Mouse (Mus musculus) NIH3T3 (cell line): ENCODE data around the gene Syce3.
"Not testable (repeated sequence)": the region's sequence is repeated elsewhere in the genome, so short reads cannot be mapped to it uniquely, and the experiment has no call there.

Source experiments
- DNase-seq: peaks from one replicate; pipeline ENCODE4 v3.0.0-alpha.2; 2012; ENCODE audit warnings: low read depth

Gene Syce3

DNA sequence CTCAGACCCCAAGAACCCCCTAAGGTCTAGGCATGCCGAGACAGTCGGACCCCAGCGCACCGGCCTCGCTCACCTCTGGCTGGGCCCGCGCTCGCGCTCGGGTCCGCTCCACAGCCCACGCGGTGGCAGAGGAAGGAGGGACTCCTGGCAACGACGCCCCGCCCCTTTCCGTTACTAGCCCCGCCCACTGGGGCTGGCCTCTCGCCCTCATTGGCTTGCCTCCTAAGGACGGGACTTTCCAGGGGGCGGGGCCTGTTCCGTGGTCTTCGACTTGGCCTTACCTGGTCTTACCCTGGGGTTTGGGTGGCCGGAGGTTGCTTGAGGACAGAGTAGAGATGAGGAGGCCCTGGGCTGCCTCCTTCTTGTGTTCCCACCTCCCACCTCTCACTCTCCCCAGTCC lies at the start of gene Syce3:
Gene Syce3 (minus strand): TSS at position 386 of the 400 bp plus-strand sequence.
- DNase-seq: no peak

DNA sequence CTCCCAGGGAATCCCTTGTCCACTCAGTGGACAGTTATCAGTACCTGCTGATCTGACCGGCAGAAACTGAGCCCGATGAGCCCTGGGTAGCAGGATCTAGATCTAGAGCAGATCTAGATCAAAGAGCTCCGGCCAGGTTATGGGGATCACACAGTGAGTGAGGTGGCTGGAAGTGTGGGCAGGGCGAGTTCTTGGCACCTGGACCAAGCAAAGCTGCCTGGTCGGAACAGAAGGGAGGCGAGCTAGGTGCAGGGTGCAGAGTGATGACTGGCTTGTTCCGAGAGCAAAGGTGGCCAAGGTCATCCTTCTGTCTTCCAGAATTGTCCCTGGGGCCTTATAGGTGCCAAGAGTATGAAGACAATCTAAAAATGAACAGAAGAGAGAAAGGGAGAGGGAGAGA lies 49.5 kb upstream of the Syce3 start:
- no peak for DNase-seq

DNA sequence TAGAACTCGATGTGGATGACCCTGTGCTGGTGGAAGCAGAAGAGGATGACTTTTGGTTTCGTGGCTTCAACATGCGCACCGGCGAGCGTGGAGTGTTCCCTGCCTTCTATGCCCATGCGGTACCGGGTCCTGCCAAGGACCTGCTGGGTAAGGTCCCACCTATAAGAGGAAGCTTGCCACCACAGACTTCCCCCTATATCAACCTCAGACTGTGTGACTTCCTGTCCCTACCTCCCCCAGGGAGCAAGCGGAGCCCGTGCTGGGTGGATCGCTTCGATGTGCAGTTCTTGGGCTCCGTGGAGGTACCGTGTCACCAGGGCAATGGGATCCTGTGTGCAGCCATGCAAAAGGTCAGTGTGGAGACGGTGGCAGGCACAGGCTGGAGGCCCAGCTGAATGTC lies 48.6 kb upstream of the Syce3 start:
- no peak for DNase-seq

DNA sequence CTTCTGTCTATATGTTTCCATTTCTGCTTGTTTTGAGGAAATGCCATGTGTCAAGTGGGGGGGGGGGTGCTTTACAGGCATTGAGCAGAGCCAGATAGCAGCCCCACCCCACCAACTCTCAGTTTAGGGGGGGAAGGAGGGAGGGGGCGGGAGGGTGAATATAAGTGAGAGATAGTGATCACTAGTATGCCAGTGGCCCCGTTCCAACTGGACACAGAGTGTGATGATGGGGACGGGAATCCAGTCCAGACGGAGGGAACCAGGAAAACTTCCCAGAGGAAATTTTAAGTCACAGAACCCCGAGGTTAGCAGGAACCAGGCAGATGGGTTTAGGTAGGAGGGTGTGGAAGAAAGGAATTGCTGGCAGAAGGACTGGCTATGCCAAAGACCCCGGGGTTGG lies 45.3 kb upstream of the Syce3 start:
- DNase-seq: no peak

DNA sequence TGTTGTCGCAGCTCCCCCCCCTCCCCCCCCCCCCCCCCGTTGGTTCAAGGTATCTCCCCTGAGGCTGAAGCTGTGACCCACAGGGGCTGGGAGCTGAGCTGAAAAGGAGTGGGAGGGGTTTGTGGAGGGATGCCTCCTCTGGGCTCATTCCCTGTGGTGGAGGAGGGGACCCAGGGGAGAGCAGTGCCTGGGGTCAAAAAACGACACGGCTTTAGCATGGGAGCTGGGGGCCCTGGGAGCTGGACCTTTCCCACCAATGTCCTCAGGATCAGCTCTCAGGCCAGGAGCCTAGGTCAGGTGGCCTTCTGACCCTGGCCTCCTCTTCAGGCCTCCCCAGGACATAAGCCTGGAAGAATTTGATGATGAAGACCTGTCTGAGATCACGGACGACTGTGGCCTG lies 44.6 kb upstream of the Syce3 start:
- DNase-seq: no peak

- no peak for DNase-seq
Observed at GRCm38 (mm10) chr15:89453865-89454478, 43.7 kb upstream of the Syce3 start, which contains the start of gene Mapk8ip2. TSS of gene Mapk8ip2 (plus strand) at chr15:89453913.

- DNase-seq: peak; percentile 60
Observed at GRCm38 (mm10) chr15:89452906-89453864, 42.9 kb upstream of the Syce3 start.

GRCm38 (mm10) chr15:89442486-89443070 lies 32.3 kb upstream of the Syce3 start:
- DNase-seq: peak; percentile 56

DNA sequence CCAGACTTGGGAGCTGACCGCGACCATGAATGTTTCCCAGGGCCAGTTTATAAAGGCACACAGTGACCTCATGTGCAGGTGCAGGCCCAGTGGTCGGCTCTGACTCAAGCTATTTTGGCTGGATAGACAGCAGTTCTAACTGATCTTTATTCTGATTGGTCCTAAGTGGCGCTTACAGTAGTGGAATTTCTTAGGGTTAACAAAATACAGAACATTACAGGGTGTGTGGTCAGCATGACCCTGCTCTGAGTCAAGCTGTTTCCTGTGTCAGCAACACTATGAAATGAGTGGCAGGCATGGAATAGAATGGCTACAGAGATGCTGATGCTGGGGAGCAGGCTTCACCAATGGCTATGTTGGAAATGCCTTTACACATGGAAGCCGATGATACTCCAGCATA lies 25.6 kb upstream of the Syce3 start:
- DNase-seq: no peak

DNA sequence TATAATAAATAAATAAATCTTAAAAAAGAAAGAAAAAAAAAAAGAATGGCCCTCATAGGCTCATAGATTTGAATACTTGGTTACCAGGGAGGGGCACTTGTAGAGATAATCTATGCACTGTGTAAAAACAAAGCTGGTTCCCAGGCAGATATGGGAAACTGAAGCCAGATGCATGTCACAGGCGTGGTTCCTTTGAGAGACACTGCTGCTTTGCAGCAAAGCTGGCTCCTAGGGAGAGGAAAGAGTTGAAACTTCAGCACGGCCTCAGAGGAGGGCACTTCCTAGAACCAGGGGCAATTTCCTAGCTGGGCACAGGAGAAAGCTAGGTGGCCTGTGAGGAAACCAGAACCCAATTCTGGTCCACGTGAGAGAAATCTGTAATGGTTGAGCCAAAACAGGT lies 23.8 kb upstream of the Syce3 start:
- DNase-seq: no peak

GRCm38 (mm10) chr15:89432946-89433345 lies 22.6 kb upstream of the Syce3 start:
- no peak for DNase-seq

- DNase-seq: no peak
Observed at GRCm38 (mm10) chr15:89431806-89432205, 21.5 kb upstream of the Syce3 start.

- no peak for DNase-seq
Observed at GRCm38 (mm10) chr15:89431271-89431670, 21.0 kb upstream of the Syce3 start.

DNA sequence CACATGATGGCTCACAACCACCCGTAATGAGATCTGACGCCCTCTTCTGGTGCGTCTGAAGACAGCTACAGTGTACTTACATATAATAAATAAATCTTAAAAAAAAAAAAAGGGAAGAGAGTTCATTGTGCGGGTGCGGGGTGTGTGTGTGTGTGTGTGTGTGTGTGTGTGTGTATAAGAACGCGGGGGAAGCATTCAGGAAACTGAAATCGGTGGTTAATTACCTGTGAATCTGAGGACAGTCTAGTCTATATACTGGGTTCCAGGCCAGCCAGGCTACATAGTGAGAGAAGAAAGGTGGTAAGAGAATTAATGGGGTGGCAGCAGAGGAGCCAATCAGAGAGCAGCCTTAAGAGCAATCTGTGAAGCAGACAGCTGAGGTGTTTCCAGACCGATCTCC lies 20.5 kb upstream of the Syce3 start:
- not testable (repeated sequence) for DNase-seq

DNA sequence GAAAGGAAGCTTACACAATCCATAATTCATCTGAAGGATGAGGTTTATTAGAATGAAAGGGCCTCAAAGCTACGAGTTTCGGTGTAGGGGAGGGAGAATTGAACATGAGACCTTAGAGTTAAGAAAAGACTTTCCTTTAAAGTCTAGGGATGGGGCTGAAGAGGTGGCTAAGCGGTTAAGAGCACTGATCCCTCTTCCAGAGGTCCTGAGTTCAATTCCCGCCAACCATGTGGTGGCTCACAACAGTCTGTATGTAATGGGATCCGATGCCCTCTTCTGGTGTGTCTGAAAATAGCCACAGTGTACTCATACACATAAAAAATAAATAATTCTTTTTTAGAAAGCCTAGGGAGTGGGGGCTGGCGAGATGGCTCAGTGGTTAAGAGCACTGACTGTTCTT lies 20.0 kb upstream of the Syce3 start:
- DNase-seq: peak; percentile 41

DNA sequence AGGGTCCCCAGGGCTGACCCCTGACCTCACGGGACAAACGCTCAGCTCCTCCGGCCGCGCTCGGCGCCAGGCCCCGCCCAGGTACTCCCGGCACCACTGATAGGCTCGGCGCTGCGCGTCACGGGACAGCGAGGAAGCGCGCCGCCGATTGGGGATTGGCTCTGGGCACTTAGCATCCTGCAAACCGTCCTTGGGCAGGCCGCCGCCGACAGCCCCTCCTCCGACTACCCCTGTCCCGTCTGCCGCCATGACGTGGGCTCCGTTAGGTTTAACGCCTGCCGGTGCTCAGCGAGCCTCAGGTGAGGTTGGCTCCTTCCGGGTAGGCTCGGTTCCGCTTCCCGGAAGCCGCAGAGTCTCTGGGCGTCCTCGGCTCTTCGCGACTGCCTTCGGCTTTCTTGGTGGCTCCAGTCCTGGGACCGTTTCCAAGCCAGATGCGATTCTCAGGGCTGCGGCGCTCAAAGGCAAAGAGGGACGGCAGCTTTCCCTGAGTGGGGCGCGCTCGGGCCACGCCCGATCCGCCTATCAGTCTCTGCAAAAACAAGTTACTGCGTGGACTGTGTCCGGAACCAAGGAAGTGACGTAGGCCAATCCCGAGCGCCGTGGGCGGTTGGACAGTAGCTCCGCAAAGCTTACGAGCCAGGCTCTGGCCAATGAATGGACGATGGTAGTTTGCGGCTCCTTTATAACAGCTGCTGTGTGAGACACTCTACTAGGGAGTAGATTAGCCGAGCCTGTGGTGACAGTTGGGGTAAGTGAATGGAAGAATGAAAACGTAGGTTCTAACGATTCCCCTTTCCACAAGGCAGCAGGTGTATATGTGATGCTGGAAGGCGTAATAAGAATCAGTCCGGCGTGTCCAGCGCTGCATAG lies 19.3 kb upstream of the Syce3 start, which contains the start of the genes C730034F03Rik, Gm44502 and Chkb:
Gene C730034F03Rik (plus strand): TSS at position 238 of the 870 bp plus-strand sequence.
Gene Gm44502 (minus strand): TSS at position 345 of the 870 bp plus-strand sequence.
Gene Chkb (minus strand): TSS at position 557 of the 870 bp plus-strand sequence.
- peak; percentile 97 for DNase-seq

DNA sequence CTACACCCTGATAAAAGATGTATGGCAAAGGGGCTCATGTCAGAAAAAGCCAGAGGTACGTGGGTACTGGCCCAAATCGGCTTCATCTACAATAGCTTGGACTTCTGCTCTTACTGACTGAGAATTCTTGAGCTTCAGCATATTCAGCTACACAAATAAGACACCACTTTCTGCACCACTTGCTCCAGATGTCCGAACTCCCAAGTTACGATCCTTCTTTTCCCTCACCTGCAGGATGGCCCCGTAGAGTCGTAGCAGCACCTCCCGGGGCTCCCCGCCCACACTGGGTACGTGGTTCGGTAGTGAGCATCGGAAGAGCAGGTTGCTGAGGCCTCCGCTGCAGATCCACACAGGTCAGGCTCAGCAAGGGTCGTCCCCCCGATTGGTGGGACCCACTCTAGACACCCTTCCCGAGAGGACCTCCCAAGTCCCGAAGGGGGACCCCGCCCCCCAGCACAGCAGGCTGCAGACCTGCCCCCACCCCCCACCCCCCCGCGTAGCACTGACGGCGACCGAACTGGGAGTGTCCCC lies 18.6 kb upstream of the Syce3 start:
- DNase-seq: no peak

DNA sequence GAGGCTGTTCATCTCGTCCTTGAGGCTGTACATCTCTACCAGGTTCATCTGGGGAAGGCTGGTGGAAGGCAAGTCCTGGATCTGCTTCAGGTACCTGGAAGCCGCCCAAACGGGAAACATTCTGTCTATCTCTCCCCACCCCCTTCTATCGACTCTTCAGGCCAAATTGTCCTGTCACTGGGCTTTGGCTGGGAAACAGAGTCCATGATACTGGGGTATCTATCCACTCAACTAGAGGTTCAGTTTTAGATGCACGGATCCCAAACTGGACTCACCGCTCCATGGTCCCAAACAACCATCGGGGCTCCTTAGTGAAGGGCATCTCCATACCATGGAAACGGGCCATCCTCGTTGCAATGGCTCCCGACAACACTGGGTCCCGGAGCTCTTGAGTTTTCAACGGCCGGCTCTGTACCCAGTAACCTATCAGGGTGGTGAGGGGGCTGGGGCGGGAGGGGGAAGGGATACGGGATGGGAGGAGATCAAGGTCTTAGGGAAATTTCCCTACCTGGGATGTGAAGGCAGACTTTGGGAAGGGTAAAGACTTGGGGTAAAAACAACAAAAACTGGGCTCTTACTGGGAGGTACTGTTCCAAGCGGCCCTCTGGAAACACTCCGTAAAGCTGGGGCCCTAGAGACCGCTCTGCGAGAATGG lies 18.0 kb upstream of the Syce3 start:
- no peak for DNase-seq

- DNase-seq: no peak
Observed at GRCm38 (mm10) chr15:89426716-89427115, 16.4 kb upstream of the Syce3 start.

- DNase-seq: no peak
Observed at GRCm38 (mm10) chr15:89425711-89426121, 15.4 kb upstream of the Syce3 start, which contains the start of gene Cpt1b. TSS of gene Cpt1b (minus strand) at chr15:89425863.

- no peak for DNase-seq
Observed at GRCm38 (mm10) chr15:89424621-89425020, 14.3 kb upstream of the Syce3 start.
